Mouse (Mus musculus) forebrain, postnatal 0 days (tissue): Measurements from ENCODE around the gene Krt33a. TPM values are rescaled to one million over a fixed set of nuclear protein-coding genes. Genes with fewer than 3 reads are reported as not detected.
A peak's percentile ranks its signal among the peaks of the same experiment; 100 is the strongest.

ENCODE experiments used
- ATAC-seq: fragments of 200-750 bp; cut with Nextera tagmentation; 2 replicates; pipeline ENCODE4 v1.8.0; 2017; ENCODE audit warnings: mild to moderate bottlenecking, moderate library complexity
- DNase-seq: peaks from one replicate; pipeline ENCODE4 v3.0.0-alpha.2; 2015
- H3K27ac ChIP-seq: fragments of 300-500 bp; sonication (generic); 2 replicates; pipeline ENCODE4 v1.5.1; 2014; ENCODE audit warnings: low read depth, mild to moderate bottlenecking, antibody characterized with exemption, low read length, moderate library complexity, mixed read lengths
- H3K27me3 ChIP-seq: fragments of 300-500 bp; sonication (generic); 2 replicates; pipeline ENCODE4 v1.6.1; 2014; ENCODE audit warnings: mild to moderate bottlenecking, low read length, mixed read lengths; ENCODE audit not compliant: insufficient read depth
- H3K36me3 ChIP-seq: fragments of 300-500 bp; sonication (generic); 2 replicates; pipeline ENCODE4 v1.6.1; 2014; ENCODE audit warnings: mild to moderate bottlenecking, moderate library complexity; ENCODE audit not compliant: insufficient read depth
- H3K4me1 ChIP-seq: fragments of 300-500 bp; sonication (generic); 2 replicates; pipeline ENCODE4 v1.6.1; 2014; ENCODE audit warnings: antibody characterized with exemption; ENCODE audit not compliant: insufficient read depth
- H3K4me2 ChIP-seq: fragments of 300-500 bp; sonication (generic); 2 replicates; pipeline ENCODE4 v1.6.1; 2014; ENCODE audit warnings: low read depth, mild to moderate bottlenecking, moderate library complexity
- H3K4me3 ChIP-seq: fragments of 300-500 bp; sonication (generic); 2 replicates; pipeline ENCODE4 v1.5.1; 2014; ENCODE audit warnings: low read depth, low read length, mixed read lengths
- H3K9ac ChIP-seq: fragments of 300-500 bp; sonication (generic); 2 replicates; pipeline ENCODE4 v1.6.1; 2014; ENCODE audit warnings: mild to moderate bottlenecking
- H3K9me3 ChIP-seq: fragments of 300-500 bp; sonication (generic); 2 replicates; pipeline ENCODE4 v1.6.1; 2016; ENCODE audit warnings: low read length
- CTCF ChIP-seq: sonication (generic); IDR thresholded peaks from 2 replicates; pipeline ENCODE4 v1.5.1; 2016; ENCODE audit warnings: antibody characterized with exemption, control low read depth, low read depth
- WGBS: fragments of 180-500 bp; shearing (Covaris S2); extraction: QIAGEN DNeasy Blood & Tissue Kit; methylation state at CpG from one replicate; pipeline ENCODE4 v1.1.7; 2014; 5-methylcytosine and 5-hydroxymethylcytosine counted together
- polyA plus RNA-seq: library from polyadenylated mRNA; unstranded; fragments of >200 nt; fragmentation: Nextera tagmentation; extraction: Ambion mirVana; gene quantifications from 2 replicates; pipeline ENCODE4 v1.2.1, GENCODE M21; 2015
- total RNA-seq: library from RNA; depleted of rRNA; stranded (reverse); fragments of >200 nt; gene quantifications from 2 replicates; pipeline ENCODE4 v1.2.3, GENCODE M21; 2014; rRNA removed

The Krt33a gene
- total and polyA plus RNA-seq, 2 experiments from 2014 or later, result not detected

DNA sequence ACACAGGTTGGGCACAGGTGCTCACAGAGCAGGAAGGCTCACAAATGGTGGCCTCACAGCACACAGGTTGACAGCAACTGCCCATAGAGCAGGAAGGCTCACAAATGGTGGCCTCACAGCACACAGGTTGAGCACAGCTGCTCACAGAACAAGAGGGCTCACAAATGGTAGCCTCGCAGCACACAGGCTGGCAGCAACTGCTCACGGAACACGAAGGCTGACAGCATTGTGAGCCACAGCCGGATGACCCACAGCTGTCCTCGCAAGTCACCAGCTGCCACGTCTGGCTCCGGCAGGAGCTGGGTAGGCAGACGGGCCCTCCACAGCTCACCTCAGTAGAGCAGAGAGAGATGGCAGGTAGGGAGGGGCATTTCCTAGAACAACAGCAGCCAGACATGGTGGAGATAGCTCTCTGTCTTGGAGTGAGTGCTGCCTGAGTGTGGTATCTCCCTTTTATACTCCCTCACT, 29.8 kb downstream of the Krt33a start, which contains the start of gene Krtap16-1:
Gene Krtap16-1, minus strand, starts transcription at position 418 of the 468 bp plus-strand sequence.
- WGBS, result 74% methylated on average over 8 of the region's 8 CpGs
- no peaks in the 10 kb centered on the region for H3K4me1 ChIP-seq
- TF ChIP-seq CTCF, result no peak

DNA sequence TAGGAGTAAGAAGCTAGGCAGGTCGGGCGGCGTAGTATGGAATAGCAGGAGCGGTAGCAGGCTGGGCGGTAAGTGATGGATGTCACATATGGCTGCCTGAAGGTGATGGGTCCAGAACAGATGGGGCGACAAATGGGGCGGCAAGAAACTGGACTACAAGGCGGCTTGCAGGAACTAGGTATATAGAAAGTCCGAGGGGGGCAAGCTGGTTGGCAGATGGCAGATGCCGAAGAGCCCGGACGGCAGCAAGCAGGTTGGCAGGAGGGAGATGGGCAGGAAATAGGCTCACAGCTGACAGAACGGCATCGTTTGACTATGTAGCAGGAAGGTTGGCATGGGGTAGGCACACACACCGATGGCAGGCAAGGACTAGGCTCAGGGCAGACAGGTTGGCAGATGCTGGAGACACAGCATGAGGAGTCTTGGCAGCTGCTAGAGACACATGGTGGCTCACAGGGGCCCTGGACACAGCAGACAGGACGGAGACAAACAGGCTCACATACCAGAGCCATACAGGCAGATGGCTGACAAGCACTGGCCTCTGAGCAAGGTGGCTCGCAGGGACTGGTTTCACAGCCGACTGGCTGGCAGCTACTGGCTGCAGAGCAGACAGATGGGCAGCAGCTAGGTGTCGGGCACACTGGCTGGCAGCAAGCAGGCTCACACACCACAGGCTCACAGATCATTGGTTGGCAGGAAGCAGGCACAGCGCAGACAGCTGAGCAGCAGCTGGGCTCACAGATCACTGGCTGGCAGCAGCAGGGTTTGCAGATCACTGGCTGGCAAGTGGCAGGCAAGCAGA, 30.5 kb downstream of the Krt33a start:
- TF ChIP-seq CTCF, result no peak
- no peaks in the 10 kb centered on the region for H3K36me3 ChIP-seq
- H3K9me3 ChIP-seq, result no peaks in the 10 kb centered on the region
- H3K4me3 ChIP-seq, result no peak overlapping the region
- 0 out of 2 replicates have a peak overlapping the region, but pooled peaks have one; percentile 8 for H3K4me2 ChIP-seq
- peak; percentile 94 for ATAC-seq
- no peak overlapping the region for H3K9ac ChIP-seq
- H3K27me3 ChIP-seq, result no peaks in the 10 kb centered on the region
- H3K4me1 ChIP-seq, result no peaks in the 10 kb centered on the region
- DNase-seq, result peak; percentile 74
- H3K27ac ChIP-seq, result peak overlapping the region; percentile 70
- 62% methylated on average over 20 of the region's 20 CpGs for WGBS

More for the DNA sequence above, 29.8 kb downstream of the Krt33a start, which contains the start of gene Krtap16-1:
- H3K9ac ChIP-seq, result no peak within 1 kb of the TSS
- no peaks in the 10 kb centered on the region for H3K27me3 ChIP-seq
- ATAC-seq (peak; percentile 17), DNase-seq (no peak)
- no peaks in the 10 kb centered on the region for H3K9me3 ChIP-seq
- no peaks in the 10 kb centered on the region for H3K36me3 ChIP-seq
- no peak within 1 kb of the TSS for H3K4me3 ChIP-seq
- H3K27ac ChIP-seq, result peak within 1 kb of the TSS; percentile 70
- 0 out of 2 replicates have a peak within 1 kb of the TSS, but pooled peaks have one; percentile 8 for H3K4me2 ChIP-seq

DNA sequence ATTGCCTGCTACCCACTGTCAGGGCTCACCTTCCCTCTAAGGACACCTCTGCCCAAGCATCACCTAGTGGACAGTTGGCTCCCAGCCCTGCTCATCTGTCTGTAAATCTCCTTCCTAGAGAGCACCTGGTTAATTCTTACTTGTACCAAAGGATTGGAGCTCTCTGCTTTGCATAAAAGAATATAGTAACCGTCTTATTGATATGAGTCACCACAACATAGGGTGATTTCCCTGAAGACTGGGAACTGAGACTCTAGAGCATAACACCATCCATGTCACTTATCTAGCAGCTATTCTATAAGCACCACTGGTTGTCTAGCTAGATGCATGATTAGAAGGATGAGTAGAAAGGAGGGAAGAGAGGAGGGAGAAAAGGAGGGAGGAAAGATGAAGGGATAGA, 32.6 kb downstream of the Krt33a start:
- H3K4me2 ChIP-seq, result no peak overlapping the region
- H3K4me3 ChIP-seq, result no peak overlapping the region
- H3K27ac ChIP-seq, result no peak overlapping the region
- TF ChIP-seq CTCF, result no peak
- no peaks in the 10 kb centered on the region for H3K36me3 ChIP-seq
- no peak for ATAC-seq
- WGBS, result 94% methylated on average over 1 of the region's 1 CpGs
- DNase-seq, result no peak
- no peaks in the 10 kb centered on the region for H3K27me3 ChIP-seq
- H3K4me1 ChIP-seq, result no peaks in the 10 kb centered on the region
- no peaks in the 10 kb centered on the region for H3K9me3 ChIP-seq
- H3K9ac ChIP-seq, result no peak overlapping the region

DNA sequence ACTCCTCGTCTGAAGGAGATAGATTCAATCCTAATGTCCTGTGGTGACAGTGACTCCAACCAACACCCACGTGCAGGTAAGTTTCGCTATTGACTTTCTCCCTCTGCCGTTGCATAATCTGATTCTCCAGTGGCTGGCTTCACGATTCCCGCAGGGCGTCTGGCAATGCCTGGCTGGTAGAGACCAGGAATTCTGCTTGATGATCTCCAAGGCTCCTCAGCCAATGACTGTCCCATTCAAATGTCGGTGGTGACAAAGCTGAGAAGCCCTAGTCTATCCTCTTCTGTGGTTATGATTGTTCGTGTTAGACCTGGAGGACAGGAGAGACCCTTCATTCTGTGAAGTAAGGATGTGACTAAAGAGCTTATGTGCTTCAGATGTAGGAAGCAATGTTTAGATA, 33.3 kb downstream of the Krt33a start:
- H3K4me2 ChIP-seq, result no peak overlapping the region
- no peak overlapping the region for H3K27ac ChIP-seq
- H3K9ac ChIP-seq, result no peak overlapping the region
- no peak overlapping the region for H3K4me3 ChIP-seq
- TF ChIP-seq CTCF, result no peak
- ATAC-seq (no peak), DNase-seq (no peak)
- no peaks in the 10 kb centered on the region for H3K9me3 ChIP-seq
- H3K36me3 ChIP-seq, result no peaks in the 10 kb centered on the region
- H3K4me1 ChIP-seq, result no peaks in the 10 kb centered on the region
- H3K27me3 ChIP-seq, result no peaks in the 10 kb centered on the region
- 90% methylated on average over 9 of the region's 9 CpGs for WGBS

DNA sequence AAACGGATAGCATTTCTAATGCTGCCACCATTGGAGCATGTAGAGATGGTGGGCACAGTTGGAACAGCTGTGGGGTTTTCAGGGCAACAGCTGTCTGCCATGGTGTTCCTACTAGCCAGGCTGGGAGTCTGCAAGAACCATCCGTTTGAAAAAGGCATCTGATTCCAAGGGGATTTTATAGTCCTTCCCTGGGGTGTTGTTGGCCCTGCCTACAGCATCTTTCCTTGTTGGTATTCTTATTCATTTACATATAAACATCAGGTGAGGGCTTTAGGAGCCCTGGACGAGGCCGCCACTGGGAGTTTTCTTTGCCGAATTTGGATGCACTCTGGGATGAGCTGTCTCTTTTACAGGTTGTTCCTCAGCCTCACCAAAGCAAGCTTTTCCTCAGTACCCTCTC, 37.1 kb downstream of the Krt33a start, which contains the start of gene Krtap29-1:
Gene Krtap29-1, minus strand, starts transcription at position 101 of the 400 bp plus-strand sequence.
- no peak within 1 kb of the TSS for H3K27ac ChIP-seq
- no peaks in the 10 kb centered on the region for H3K27me3 ChIP-seq
- no peaks in the 10 kb centered on the region for H3K9me3 ChIP-seq
- no peaks in the 10 kb centered on the region for H3K4me1 ChIP-seq
- WGBS, result 72% methylated on average over 5 of the region's 5 CpGs
- ATAC-seq, result no peak
- no peak for DNase-seq
- H3K4me3 ChIP-seq, result no peak within 1 kb of the TSS
- H3K4me2 ChIP-seq, result no peak within 1 kb of the TSS
- TF ChIP-seq CTCF, result no peak
- no peaks in the 10 kb centered on the region for H3K36me3 ChIP-seq
- H3K9ac ChIP-seq, result no peak within 1 kb of the TSS

DNA sequence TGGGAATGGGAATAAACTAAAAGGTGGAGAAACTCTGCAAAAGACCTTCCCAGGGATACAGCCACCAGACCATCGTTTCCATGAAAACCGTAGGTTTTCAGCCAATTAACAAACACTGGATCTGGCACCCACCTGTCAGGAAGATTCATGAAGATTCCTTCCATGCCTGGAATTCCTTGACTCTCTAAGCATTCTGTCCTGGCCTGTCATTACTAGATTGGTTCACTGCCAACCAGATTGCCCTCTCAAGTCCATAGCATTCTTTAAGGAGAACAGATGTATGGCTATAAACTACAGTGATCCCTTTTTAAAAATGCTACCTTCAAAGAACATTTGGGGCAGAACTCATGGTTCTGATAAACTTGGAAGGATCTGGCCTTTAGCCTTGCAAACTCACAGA, 50.1 kb downstream of the Krt33a start:
- Histone ChIP-seq H3K4me1 (no peaks in the 10 kb centered on the region), H3K4me2 (no peak overlapping the region), H3K27ac (no peak overlapping the region), H3K9ac (no peak overlapping the region), H3K4me3 (no peak overlapping the region), H3K36me3 (no peaks in the 10 kb centered on the region), H3K9me3 (no peaks in the 10 kb centered on the region), H3K27me3 (no peaks in the 10 kb centered on the region)
- no peak for DNase-seq
- ATAC-seq, result no peak
- TF ChIP-seq CTCF, result no peak
- 89% methylated on average over 2 of the region's 2 CpGs for WGBS

DNA sequence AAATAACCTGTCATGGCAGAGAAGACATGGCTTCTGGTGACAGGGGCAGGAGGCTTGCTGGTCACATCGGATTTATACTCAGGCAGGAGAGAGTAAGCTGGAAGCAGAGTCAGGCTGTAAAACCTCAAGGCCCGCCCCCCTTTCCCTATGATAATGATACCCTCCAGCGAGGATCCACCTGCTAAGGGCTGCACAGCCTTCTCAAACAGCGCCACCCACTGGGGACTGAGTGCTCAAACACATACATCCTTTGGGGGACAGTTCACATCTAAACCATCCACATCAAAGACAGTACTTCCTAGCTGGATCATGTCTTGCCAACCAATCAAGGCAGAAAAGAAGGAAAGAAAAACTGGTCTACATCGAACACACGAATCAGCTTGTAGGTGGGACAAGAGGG, 51.8 kb downstream of the Krt33a start:
- Histone ChIP-seq H3K4me2 (no peak overlapping the region), H3K9ac (no peak overlapping the region), H3K4me3 (no peak overlapping the region), H3K4me1 (no peaks in the 10 kb centered on the region), H3K27ac (no peak overlapping the region), H3K9me3 (no peaks in the 10 kb centered on the region), H3K27me3 (no peaks in the 10 kb centered on the region), H3K36me3 (no peaks in the 10 kb centered on the region)
- DNase-seq (no peak), ATAC-seq (no peak)
- no peak for TF ChIP-seq CTCF
- WGBS, result 49% methylated on average over 6 of the region's 6 CpGs

Other genes with a start within 250 kb of the Krt33a start
Only the 30 nearest of the 34 such genes appear.
- not detected in 2 replicates for gene Krtap4-9, start 231.0 kb downstream of the Krt33a start, total RNA-seq
- not detected in 2 replicates for gene Krtap4-9, start 231.0 kb downstream of the Krt33a start, polyA plus RNA-seq
- gene Gm11596, start 222.7 kb downstream of the Krt33a start, total RNA-seq, result not detected in 2 replicates
- not detected in 2 replicates for gene Gm11596, start 222.7 kb downstream of the Krt33a start, polyA plus RNA-seq
- gene Gm11569, start 217.3 kb downstream of the Krt33a start, total RNA-seq, result not detected in 2 replicates
- not detected in 2 replicates for gene Gm11569, start 217.3 kb downstream of the Krt33a start, polyA plus RNA-seq
- not detected in 2 replicates for gene Gm11554, start 211.8 kb downstream of the Krt33a start, total RNA-seq
- gene Gm11554, start 211.8 kb downstream of the Krt33a start, polyA plus RNA-seq, result not detected in 2 replicates
- 0.33 TPM in 1 of 2 replicates, not detected in the other for gene Krtap4-13, start 206.3 kb downstream of the Krt33a start, total RNA-seq
- not detected in 2 replicates for gene Krtap4-13, start 206.3 kb downstream of the Krt33a start, polyA plus RNA-seq
- gene Gm11564, start 200.5 kb downstream of the Krt33a start, total RNA-seq, result not detected in 2 replicates
- gene Gm11564, start 200.5 kb downstream of the Krt33a start, polyA plus RNA-seq, result not detected in 2 replicates
- not detected in 2 replicates for gene 2300003K06Rik, start 178.1 kb downstream of the Krt33a start, total RNA-seq
- not detected in 2 replicates for gene 2300003K06Rik, start 178.1 kb downstream of the Krt33a start, polyA plus RNA-seq
- gene Krtap4-16, start 164.6 kb downstream of the Krt33a start, total RNA-seq, result not detected in 2 replicates
- not detected in 2 replicates for gene Krtap4-16, start 164.6 kb downstream of the Krt33a start, polyA plus RNA-seq
- gene Gm11568, start 158.3 kb downstream of the Krt33a start, total RNA-seq, result not detected in 2 replicates
- not detected in 2 replicates for gene Gm11568, start 158.3 kb downstream of the Krt33a start, polyA plus RNA-seq
- not detected in 2 replicates for gene Gm11559, start 151.7 kb downstream of the Krt33a start, total RNA-seq
- not detected in 2 replicates for gene Gm11559, start 151.7 kb downstream of the Krt33a start, polyA plus RNA-seq
- gene Krtap9-1, start 142.8 kb downstream of the Krt33a start, total RNA-seq, result not detected in 2 replicates
- not detected in 2 replicates for gene Krtap9-1, start 142.8 kb downstream of the Krt33a start, polyA plus RNA-seq
- not detected in 2 replicates for gene Gm11567, start 137.0 kb downstream of the Krt33a start, total RNA-seq
- not detected in 2 replicates for gene Gm11567, start 137.0 kb downstream of the Krt33a start, polyA plus RNA-seq
- not detected in 2 replicates for gene Krtap31-1, start 108.3 kb downstream of the Krt33a start, total RNA-seq
- not detected in 2 replicates for gene Krtap31-1, start 108.3 kb downstream of the Krt33a start, polyA plus RNA-seq
- not detected in 2 replicates for gene Gm11565, start 101.5 kb downstream of the Krt33a start, total RNA-seq
- gene Gm11565, start 101.5 kb downstream of the Krt33a start, polyA plus RNA-seq, result not detected in 2 replicates
- not detected in 2 replicates for gene Krtap31-2, start 79.9 kb downstream of the Krt33a start, total RNA-seq
- not detected in 2 replicates for gene Krtap31-2, start 79.9 kb downstream of the Krt33a start, polyA plus RNA-seq
- not detected in 2 replicates for gene Krtap9-5, start 67.7 kb downstream of the Krt33a start, total RNA-seq
- gene Krtap9-5, start 67.7 kb downstream of the Krt33a start, polyA plus RNA-seq, result not detected in 2 replicates
- gene Krtap29-1, start 37.2 kb downstream of the Krt33a start, total RNA-seq, result not detected in 2 replicates
- gene Krtap29-1, start 37.2 kb downstream of the Krt33a start, polyA plus RNA-seq, result not detected in 2 replicates
- gene Krtap16-1, start 29.6 kb downstream of the Krt33a start, total RNA-seq, result not detected in 2 replicates
- not detected in 2 replicates for gene Krtap16-1, start 29.6 kb downstream of the Krt33a start, polyA plus RNA-seq
- gene Krtap17-1, start 22.2 kb downstream of the Krt33a start, total RNA-seq, result not detected in 2 replicates
- 0.26 and 0.98 TPM in 2 replicates for gene Krtap17-1, start 22.2 kb downstream of the Krt33a start, polyA plus RNA-seq
- not detected in 2 replicates for gene Krt33b, start 13.7 kb upstream of the Krt33a start, total RNA-seq
- gene Krt33b, start 13.7 kb upstream of the Krt33a start, polyA plus RNA-seq, result not detected in 2 replicates
- gene Krt34, start 25.3 kb upstream of the Krt33a start, total RNA-seq, result not detected in 2 replicates
- gene Krt34, start 25.3 kb upstream of the Krt33a start, polyA plus RNA-seq, result 0.10 TPM in 1 of 2 replicates, not detected in the other
- not detected in 2 replicates for gene Krt31, start 34.3 kb upstream of the Krt33a start, total RNA-seq
- gene Krt31, start 34.3 kb upstream of the Krt33a start, polyA plus RNA-seq, result not detected in 2 replicates
- gene Krt32, start 72.0 kb upstream of the Krt33a start, total RNA-seq, result not detected in 2 replicates
- gene Krt32, start 72.0 kb upstream of the Krt33a start, polyA plus RNA-seq, result not detected in 2 replicates
- gene Krt35, start 80.0 kb upstream of the Krt33a start, total RNA-seq, result not detected in 2 replicates
- gene Krt35, start 80.0 kb upstream of the Krt33a start, polyA plus RNA-seq, result not detected in 2 replicates
- not detected in 2 replicates for gene Krt36, start 89.4 kb upstream of the Krt33a start, total RNA-seq
- not detected in 2 replicates for gene Krt36, start 89.4 kb upstream of the Krt33a start, polyA plus RNA-seq
- gene Krt13, start 105.4 kb upstream of the Krt33a start, total RNA-seq, result not detected in 2 replicates
- gene Krt13, start 105.4 kb upstream of the Krt33a start, polyA plus RNA-seq, result 0.31 TPM in 1 of 2 replicates, not detected in the other
- not detected in 2 replicates for gene Krt15, start 119.7 kb upstream of the Krt33a start, total RNA-seq
- gene Krt15, start 119.7 kb upstream of the Krt33a start, polyA plus RNA-seq, result 0.17 and 0.47 TPM in 2 replicates
- 5.8 and 6.5 TPM in 2 replicates for gene Krt19, start 132.5 kb upstream of the Krt33a start, total RNA-seq
- gene Krt19, start 132.5 kb upstream of the Krt33a start, polyA plus RNA-seq, result 3.8 and 7.0 TPM in 2 replicates
- gene Krt9, start 177.0 kb upstream of the Krt33a start, total RNA-seq, result not detected in 2 replicates
- 0.06 TPM in 1 of 2 replicates, not detected in the other for gene Krt9, start 177.0 kb upstream of the Krt33a start, polyA plus RNA-seq
- 0.14 and 0.15 TPM in 2 replicates for gene Krt14, start 191.3 kb upstream of the Krt33a start, total RNA-seq
- 0.63 and 0.88 TPM in 2 replicates for gene Krt14, start 191.3 kb upstream of the Krt33a start, polyA plus RNA-seq